Mouse (Mus musculus) NIH3T3 (cell line): ENCODE measurements at regions not wholly inside any gene's neighbourhood (a gene's known extent, or its start where the extent isn't known, plus 50 kb on each side); places are given as distances from the start of the nearest gene placed in this dataset.

ENCODE experiments used
- DNase-seq: peaks from one replicate; pipeline ENCODE4 v3.0.0-alpha.2; 2012; ENCODE audit warnings: low read depth

DNA sequence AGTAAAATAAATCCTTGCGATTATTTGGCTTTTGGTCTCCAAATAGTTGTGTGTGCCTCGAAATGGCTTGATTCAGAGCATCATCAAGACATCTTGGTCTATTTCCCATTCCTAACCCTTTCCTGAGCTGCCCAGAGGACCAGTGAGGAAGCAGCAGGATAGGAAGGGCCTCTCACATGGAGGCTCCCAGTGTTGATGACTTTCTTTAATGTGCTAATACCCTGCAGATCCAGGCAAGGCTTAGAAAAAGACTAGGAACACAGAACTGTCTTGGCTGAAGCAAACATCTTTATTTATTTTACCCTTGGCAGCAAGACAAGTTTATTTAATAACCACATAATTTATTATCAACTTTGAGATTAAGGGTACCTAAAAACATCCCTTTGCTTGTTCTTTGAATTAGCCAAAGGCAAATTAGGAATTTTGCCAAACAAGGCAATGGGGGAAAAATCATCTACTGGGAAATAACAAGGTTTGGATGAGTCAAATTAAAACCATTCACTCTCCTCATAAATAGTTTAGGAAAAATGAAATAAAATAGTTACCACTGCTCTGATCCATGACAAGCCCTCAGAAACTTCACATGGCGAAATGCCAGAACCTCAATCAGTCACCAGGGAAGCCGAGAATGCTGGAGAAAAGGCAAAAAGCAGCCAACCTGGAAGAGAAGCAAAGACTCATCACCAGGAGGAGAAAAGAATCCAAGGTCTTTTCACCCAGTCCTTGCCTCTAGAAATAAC lies 263.1 kb upstream of the 1700056E22Rik start:
- DNase-seq, result peak; percentile 63

- no peak for DNase-seq
Observed at GRCm38 (mm10) chr1:184291129-184291528, 257.0 kb upstream of the 1700056E22Rik start.

DNA sequence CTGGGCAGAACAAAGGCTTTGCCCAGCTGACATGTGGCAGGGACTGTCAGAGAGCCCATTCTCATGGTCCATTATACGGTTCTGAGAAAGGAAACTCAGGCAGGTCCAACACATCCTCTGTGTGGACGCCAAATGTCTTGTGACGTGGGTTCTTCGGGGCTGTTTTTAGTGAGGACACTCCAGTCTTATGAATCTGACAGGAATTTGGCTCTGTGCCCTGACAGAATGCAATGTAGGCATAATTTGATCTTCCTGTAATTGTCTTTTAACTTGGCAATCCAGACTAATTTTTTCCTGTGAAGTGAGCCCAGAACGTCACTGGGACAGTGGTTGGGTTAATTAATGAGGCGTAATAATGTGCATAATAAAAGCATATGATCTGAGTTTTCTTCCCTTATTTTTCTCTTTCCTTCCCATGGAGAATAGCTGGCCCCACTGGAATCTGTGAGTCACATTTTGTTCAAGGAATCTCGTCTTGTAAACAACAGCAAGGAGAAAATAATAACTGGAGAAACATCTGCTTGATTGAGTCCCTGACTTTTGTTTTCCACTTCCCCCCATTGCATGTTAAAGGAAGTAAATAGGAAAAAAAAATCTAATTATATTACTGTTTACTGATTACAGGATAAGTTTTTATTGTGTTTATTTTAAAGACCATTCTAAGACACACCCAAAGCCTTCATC lies 255.8 kb upstream of the 1700056E22Rik start:
- peak; percentile 31 for DNase-seq

DNA sequence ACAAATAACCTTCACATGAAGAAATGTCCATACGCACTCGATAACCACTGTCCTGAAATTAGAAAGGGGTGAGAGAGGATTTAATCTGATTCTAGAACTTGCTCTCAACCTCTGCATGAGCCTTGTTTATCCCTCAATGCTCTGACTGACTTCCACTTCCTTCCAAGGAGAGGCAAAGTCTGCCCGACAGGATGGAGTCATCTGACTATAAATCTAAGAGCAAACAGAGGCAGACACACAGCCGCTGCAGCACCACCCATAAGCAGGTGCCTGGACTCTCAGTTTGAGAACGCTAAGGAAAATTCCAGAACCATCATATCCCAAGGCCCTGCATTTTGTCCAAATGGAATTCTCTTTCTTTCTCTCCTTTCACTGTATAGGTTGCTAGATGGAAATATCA lies 247.7 kb upstream of the 1700056E22Rik start:
- no peak for DNase-seq

- DNase-seq, result no peak
Observed at GRCm38 (mm10) chr1:184279263-184279662, 245.2 kb upstream of the 1700056E22Rik start.

DNA sequence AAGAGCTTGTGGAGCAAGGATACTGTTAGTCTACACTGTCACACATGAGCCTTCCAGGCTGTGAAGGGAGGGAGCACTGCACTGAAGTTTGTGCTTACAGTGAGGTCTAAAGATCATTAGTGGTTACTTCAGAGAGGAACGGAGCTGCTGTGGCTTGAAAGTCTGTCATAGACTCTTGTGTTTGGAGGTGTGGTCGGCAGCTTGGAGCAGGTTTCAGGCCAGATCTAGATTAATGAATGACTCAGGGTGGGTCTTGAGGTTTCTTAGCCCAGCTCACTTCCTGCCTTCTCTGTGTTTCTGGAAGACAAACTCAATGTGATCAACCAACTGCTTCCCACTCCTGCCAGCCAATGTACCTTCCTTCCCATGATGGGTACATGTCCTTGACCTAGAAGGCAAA lies 242.9 kb upstream of the 1700056E22Rik start:
- DNase-seq, result no peak

- no peak for DNase-seq
Observed at GRCm38 (mm10) chr1:184275877-184276276, 241.8 kb upstream of the 1700056E22Rik start.

GRCm38 (mm10) chr1:184275396-184275795 lies 241.3 kb upstream of the 1700056E22Rik start:
- DNase-seq, result no peak

- DNase-seq, result no peak
Observed at GRCm38 (mm10) chr1:184274704-184275103, 240.6 kb upstream of the 1700056E22Rik start.

- DNase-seq, result peak; percentile 27
Observed at GRCm38 (mm10) chr1:184273722-184274121, 239.6 kb upstream of the 1700056E22Rik start.

DNA sequence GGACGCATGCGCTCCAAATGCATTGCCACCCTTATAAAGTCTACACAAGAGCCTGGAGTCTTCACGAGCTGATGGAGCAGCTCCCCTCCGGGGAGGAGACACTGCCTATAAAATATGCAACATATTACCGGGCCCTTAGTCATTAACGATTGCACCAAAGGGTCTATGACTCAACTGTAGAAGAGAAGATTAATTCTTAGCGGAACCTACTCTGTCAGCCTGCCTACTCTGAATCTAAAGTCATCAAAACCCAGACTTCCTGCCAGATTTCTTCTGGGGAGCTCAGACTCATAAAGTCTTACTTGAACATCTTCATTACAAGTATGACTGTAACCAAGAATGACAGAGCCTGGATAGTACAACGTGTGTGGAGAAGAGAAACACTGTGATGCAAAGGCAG lies 237.2 kb upstream of the 1700056E22Rik start:
- DNase-seq, result peak; percentile 79

DNA sequence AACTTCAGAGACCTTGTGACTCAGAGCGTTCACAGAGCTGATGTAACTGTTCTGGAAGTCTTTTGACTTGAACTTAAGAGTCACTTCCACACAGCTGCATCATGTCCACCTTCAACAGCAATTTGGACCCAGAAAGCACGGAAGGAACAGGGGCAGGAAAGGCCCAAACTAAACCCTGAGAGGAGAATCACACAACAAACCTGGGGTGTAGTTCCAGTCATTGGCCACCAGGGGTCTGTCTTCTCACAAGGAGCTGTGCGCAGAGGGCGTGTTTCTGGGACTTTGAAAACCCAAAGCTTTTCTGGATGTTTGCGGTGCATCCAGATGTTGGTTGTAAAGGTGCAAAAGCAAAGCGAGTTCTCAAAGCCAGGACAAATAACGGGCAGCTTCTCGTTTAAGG lies 231.9 kb upstream of the 1700056E22Rik start:
- peak; percentile 88 for DNase-seq

GRCm38 (mm10) chr1:184262975-184263374 lies 228.9 kb upstream of the 1700056E22Rik start:
- DNase-seq, result peak; percentile 32

DNA sequence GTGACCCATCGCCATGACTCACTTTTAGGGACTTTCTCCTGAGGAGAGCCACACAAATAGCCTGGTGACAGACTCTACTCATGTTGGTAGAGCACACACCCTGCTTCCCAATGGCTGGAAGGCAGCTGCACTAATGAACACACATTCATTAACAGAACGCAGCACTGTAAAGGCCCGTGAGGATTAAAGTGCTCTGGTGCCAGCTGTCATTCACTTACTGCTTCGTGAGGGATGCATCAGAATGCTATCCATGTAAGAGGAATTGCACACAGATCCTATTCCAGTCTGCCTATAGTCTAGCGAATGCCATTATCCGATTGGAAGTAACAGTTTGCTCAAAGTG lies 227.3 kb upstream of the 1700056E22Rik start:
- no peak for DNase-seq

DNA sequence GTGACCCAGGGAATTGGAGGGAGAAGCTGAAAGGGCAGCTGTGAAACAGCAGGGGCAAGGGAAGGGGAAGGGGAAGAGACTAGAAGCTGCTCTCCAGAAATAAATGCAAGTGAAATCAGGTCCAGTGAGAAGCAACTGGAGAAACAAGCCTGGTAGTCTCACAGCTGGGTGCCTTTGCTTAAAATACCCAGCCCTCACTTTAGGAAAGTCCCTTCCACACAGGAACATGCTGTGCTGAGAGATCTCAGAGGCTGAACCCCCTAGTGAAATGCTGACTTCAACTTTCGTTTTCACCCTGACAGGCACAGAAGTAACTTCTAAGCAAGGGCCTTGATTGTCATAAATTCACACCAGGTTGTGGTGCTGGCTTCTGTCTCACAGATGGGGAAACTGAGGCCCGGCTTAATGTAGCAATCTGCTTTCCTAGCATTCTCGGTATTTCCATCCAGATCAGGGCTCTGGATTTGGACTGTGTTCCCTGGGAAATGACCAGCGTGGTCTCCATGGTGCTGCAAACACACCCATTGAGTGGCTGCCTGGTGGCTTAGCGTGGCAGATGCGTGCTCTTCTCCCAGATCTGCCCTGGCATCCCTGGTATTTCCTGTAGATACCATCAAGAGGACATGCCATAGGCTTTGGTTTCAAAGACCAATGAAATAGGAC lies 226.8 kb upstream of the 1700056E22Rik start:
- no peak for DNase-seq

DNA sequence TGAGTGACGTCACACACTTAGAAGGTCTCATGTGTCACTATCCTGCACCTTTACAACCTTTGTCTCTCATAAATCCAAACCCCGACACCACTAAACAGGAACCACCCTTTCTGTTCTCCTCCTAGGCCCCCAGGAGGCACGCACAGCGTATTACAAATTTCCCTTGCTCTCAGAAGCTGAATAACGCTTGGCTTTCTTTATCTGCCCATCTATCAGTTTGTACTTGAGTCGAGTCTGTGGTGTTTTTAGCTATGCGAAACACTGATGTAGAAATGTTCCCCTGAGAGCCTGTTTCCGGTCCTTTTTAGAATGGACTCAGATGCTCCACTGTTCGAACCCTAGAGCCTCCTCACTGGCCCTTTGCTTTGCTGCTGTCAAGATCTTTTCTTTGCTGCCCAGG lies 225.8 kb upstream of the 1700056E22Rik start:
- DNase-seq, result no peak

DNA sequence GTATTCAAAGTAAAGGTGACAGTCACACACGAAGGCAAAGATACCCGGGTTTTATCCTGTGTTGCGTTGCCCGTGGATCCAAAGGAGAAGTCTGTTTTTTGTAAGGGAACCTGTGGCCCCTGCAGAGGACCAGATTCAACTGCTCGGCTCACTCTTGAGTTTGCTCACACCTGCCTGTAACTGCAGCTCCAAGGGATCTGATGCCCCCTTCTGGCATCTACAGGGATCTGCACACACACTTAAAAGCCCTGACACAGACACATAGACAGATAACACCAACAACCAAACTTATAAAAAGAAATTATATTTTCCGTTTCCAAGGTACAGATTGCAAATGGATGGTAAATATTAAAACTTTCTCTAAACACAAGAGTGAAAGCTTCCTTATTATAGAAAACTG lies 223.3 kb upstream of the 1700056E22Rik start:
- no peak for DNase-seq

DNA sequence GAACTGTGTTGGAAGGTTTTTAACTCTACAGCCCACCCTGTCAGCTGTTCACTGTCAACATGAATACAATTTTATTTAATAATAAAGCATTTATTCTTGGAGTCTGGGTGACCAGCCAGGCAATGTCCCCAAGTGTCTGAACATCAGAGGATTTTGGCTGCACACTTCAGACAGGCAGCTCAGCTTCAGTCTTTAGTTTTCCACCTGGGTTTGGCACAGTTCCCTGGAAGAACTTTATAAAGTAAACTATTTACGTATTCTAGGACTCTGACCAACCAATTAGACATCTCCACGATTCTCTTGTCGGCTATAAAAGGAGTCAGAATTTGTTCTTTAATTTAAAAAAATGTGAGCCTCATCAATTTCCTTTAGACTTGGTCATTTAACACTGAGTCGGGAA lies 220.8 kb upstream of the 1700056E22Rik start:
- DNase-seq, result no peak

GRCm38 (mm10) chr1:184244730-184245488 lies 210.8 kb upstream of the 1700056E22Rik start:
- DNase-seq, result no peak

DNA sequence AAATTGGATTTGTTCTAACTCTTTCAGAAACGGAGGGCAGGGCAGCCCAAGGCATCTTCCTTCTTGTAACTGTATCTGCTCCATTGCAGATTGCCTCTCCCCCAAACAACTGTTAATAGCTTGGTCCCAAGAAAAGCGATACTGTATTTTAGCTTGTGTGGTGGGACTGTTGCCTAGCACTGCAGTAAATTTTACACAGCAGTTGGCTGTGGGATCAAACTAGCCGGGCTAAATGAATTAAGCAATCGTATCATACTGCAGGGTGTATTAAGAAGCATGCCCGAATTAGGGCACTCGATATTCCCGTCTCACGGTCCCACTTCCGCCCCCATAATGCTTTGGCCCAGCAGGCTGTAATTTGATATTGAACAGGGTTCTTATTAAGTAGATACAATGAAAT lies 210.2 kb upstream of the 1700056E22Rik start:
- DNase-seq, result no peak

- no peak for DNase-seq
Observed at GRCm38 (mm10) chr1:184241846-184242245, 207.7 kb upstream of the 1700056E22Rik start.
